Mouse (Mus musculus) cerebral cortex, adult 2 months (tissue): ENCODE results near the gene Bcas3.

Experiments
- WGBS: fragments of 180-500 bp; shearing (Covaris S2); methylation state at CpG from one replicate; pipeline ENCODE4 v1.1.7; 2018; 5-methylcytosine and 5-hydroxymethylcytosine counted together

The Bcas3 gene

DNA sequence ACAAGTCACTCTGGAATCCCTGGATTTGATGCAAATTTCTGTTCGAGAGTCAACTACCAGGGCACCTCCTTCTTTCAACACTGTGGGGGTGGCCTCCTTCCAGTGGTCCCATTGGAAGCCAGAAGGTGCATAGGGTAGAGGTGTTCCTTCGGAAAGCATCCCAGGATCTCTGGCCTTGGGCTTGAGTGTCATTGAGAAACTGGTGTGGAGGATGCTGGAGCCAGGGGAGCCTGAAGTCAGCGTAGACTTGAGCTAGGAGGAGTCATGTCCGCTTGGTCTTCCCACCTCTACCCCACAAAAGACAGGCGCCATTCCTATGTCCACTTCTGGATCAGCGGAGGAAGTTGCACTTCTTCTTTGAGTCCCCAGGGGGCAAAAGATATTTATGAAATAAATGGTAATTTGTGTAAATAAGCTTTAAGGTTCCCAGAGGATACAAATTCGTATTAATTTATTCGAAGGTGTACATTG is 488.3 kb downstream of the Bcas3 start:
- 17% methylated on average over 8 of the region's 8 CpGs for WGBS

DNA sequence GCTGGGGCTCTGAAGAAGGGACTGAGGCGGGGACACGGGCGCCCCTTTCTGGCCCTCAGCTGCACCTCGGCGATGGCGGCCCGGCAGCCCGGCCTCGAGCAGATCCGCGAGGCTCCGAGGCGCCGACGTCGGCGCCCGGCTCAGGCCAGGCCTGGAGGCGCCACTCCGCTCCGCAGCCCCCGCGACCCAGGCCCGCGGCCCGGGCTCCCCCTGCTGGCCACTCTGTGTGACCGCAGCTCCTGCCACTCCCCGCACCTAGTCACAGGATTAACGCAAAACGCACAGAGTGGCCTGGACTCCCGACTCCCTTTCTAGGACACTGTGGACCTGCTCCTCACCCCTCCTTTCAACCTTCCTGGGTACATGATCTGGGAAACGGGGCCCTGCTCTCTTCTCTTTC is 489.0 kb downstream of the Bcas3 start:
- under 1% methylated on average over 32 of the region's 32 CpGs for WGBS

DNA sequence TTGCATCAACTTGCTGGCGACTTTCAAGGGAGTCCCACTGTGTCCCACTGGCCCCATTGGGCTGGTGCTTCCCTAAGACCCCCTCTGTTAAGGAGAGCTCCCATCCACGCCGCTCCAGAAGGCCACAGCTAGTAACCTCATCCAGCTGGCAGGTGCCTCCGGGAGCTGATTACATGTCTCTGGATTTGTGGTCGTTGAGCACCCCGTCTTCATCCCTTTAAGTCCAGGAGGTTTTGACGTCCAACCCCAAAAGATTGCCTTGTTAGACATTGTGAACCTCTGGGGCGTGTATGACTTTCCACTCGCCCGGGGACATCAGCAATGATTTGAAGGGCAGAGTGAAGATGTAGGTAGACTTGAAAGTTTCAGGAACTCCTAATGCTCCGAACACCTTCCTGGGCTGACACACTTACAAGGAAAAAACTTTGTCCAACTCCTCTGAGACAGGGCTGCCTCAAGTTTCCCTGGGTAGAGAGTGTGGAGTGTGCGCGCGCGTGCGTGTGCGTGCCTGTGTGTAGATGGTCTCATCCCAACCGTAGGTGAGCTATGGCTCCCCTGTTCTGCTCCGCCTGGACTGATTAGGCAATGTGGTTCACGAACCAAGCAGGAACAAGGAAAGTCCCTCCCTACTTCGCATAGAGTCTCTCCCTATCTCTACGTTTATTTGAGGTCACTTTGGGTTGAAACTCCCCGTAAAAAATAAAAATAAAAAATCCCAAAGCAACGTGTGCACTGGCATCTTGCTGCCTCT is 489.8 kb downstream of the Bcas3 start:
- 7% methylated on average over 24 of the region's 24 CpGs for WGBS

DNA sequence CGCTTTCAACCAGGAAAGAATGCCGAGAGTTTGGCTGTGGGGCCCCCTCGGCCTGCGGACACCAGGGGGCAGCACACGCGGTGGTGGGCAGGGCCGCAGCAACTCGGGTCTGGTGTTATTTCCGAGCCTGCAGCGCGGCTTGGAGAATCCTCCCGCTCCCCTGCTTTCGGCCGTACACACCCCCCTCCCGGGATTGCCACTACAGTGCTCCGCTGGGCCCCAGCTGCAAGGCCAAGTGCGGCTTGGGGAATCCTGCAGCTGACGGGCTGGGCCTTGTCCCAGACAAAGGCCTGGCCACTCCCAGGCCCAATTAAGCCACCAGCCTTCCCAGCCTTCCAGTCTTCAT is 490.4 kb downstream of the Bcas3 start:
- WGBS: under 1% methylated on average over 18 of the region's 18 CpGs

DNA sequence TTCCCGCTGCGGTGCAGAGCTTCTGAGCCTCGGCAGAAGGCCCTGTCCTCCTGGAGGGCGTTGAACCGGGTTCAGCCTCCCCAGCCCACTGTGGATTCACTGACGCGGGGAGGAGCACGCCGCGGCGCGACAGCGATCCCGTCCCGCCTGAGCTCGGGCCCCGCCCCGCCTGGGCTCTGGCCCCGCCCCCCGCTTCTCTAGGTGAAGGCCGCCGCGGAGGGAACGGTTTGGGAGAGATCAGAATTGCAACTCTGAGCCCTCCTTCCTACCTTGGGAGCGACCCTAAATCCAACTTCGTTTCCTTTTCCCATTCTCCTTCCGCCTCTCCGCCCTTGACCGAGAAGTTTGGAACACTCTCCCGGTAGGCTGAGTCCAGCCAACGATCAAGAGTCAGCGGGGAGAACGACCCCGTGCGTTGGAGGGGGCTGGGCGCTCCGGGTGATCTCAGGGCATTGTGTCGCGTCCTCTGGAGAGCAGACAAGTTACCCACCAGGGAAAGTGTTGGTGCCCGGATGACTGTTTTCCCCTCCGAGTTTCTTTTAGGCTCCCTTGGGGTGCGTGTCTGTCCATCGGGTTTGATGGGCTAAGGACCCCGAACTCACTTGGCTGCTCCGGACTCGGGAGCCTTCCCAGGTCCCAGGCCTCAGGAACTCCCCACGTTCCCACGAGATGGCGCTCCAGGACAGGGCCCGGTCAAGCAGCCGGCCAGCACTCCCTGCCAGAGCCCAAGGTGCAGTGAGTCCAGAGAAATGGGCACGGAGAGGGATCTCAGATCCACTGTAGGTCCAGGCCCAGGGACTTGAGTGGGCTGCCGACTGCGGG is 491.4 kb downstream of the Bcas3 start:
- WGBS: 1% methylated on average over 54 of the region's 54 CpGs

DNA sequence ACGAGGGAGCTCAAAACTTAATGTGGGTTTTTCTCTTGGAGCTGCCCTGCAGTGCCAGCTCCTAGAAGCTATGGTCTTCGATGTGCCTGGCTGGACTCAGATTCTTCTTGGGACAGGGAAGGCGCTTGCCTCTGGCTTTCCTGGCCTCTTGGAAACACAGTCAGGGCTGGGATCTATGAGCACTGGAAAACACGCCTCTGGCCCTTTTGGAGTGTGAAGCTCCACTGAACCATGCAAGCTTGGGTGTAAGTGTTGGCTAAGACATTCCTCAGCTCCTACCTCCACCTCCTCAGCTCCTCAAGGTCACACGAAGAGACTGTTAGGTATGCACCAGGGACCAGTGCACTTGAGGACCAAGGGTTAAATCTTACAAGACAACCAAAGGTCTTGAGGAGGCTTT is 492.0 kb downstream of the Bcas3 start:
- 59% methylated on average over 5 of the region's 5 CpGs for WGBS

DNA sequence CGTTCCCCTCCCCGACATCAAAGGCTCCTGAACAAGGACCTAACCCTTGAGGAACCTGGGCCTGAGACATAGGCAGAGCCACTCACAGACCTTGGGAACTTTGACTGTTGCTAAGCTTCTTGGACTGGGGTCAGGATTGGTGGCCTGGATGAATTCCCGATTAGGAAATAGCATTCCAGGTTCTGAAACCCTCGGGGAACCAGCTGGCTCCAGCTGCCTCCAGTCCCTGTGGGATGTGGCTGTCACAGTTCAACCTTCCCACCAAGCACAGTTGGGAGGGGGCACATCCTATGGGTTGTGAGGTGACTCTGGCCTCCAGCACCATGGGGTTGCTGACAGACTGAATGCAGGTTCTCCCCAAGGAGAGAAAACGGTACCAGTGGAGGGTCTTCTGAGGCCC is 493.0 kb downstream of the Bcas3 start:
- 61% methylated on average over 5 of the region's 5 CpGs for WGBS

DNA sequence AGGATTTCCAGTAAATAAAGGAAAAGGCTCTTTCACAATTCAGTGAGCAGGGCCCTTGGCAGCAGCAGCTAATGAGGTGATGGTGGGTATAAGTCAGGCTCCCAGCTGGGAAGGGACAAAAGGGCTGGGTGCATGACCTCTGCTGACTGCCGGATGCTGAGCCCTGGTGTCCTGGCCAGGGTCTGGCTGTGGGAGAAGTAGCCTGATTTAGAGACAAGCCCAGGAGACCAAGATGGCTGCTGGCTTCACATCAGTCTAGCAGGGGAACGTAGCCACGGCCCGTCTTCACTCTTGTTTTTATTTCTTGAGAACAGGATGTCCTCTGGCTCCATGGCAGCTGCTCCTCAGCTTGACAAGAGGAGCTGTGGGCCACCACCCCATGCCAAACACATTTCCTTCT is 493.5 kb downstream of the Bcas3 start:
- WGBS: 62% methylated on average over 4 of the region's 4 CpGs

DNA sequence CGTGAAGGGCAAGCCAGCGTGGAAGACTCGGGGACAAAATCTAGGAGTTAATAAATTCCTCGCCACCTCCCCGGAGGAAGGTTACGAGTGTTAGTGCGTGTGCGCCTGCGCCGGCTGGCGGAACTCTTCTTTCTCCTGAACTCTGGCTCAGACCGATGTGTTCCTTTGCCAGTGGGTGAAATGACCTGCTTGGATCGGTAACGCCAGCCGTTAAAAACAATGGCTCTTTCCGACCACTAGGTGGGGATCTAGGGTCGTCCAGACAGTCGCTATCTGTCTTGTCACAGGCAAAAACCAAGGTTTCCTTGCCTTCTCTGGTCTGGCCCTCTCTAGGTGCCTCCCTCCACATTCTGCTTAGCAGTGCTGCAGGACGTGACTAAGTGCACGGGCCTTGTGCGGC is 496.1 kb downstream of the Bcas3 start:
- WGBS: 9% methylated on average over 21 of the region's 21 CpGs

DNA sequence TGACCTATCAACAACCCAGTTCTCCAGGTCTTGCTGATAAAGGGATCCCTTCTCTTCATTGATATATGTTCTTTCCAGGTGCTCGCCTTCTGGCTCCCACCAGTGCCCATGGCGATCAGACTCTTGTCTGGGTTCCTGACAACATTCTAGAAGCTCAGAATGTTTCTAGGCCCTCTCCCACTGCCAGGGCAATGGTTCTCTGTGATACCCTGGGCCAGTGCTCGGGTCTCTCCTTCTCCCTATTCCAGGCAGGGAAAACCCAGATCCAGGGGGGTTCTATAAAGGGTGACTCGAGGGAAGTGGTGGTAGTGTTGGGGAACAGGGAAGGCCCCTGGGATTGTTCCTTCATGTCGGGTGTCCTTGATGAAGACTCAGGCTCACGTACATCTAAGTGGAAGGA is 497.3 kb downstream of the Bcas3 start, which contains the start of gene Gm11444:
Gene Gm11444, minus strand, starts transcription at position 101 of the 400 bp plus-strand sequence.
- WGBS: 95% methylated on average over 6 of the region's 6 CpGs

DNA sequence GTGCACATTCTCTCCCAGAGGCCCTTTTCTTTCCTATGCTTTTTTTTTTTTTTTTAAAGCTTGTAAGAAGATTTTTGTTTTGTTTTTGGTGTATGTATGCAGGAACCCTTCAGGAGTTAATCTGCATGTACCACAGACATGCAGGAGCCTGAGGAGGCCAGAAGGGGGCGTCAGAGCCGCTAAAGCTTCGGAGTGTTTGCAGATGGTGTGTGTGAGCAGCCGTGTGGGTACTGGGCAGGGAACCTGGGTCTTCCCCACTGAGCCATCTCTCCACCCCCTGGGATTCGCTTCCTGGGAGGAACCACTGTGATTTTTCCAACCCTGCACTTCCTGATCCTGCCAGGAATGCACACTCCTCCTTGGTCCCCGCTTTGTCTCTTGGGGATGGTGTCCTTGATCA is 497.8 kb downstream of the Bcas3 start:
- 50% methylated on average over 6 of the region's 6 CpGs for WGBS

DNA sequence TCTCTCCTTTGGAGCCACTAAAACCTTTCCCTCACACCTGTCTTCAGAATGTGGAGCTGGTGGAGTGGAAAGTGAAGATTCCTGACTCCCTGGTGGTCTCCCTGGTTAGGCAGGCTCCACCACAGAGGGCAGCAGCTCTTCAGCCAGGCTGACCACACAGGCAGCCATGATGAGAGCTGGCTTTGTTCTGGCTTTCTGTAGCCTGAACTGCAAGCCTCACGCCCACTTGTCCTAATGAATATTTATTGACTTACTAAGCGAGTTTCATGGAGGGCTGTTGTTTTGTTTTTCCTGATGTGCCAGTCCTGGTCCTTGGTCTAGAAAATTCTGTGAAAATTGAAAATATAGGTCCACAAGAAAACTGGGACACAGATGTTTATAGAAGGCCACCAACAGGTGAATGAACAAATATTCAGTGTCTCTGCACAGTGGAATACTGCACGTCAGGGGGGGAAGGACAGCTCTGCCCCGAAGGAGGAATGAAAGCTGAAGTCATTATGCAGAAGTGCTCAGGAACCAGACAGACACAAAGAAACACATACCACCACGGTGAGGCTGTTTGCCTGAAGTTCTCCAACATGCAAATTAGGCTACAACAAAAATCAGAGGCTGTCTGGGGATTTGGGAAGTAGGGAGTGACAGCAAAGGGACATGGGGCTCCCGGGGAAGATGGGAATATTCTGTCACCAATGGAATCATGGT is 505.2 kb downstream of the Bcas3 start:
- WGBS: 27% methylated on average over 6 of the region's 6 CpGs

DNA sequence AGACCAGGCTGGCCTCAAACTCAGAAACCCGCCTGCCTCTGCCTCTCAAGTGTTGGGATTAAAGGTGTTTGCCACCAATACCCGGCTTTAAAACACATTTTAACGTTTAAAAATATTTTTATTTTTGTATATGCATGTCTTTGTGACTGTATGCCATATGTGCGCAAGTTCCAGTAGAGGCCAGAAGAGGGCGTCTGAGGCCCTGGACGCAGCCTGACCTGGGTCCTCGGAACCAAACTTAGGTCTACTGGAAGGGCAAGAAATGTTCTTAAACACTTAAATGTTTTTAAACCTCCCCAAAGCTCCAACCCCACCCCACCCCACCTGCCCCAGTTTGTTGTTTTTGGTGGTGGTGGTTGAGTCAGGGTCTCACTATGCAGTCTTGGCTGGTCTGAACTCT is 511.4 kb downstream of the Bcas3 start:
- 43% methylated on average over 7 of the region's 7 CpGs for WGBS
